Mouse (Mus musculus) midbrain, embryonic 10.5 days (tissue): ENCODE measurements at regions not wholly inside any gene's neighbourhood (a gene's known extent, or its start where the extent isn't known, plus 50 kb on each side); places are given as distances from the start of the nearest gene placed in this dataset.

ENCODE experiments used
- DNase-seq: peaks from one replicate; pipeline ENCODE4 v3.0.0-alpha.2; 2017; ENCODE audit warnings: low spot score
- H3K27ac ChIP-seq: fragments of 300-500 bp; sonication (generic); replicated peaks from 2 replicates; pipeline ENCODE4 v1.5.1; 2016; ENCODE audit warnings: mild to moderate bottlenecking
- H3K27me3 ChIP-seq: fragments of 300-500 bp; sonication (generic); 2 replicates; pipeline ENCODE4 v1.6.1; 2016; ENCODE audit warnings: low read depth, mild to moderate bottlenecking; ENCODE audit not compliant: poor library complexity, severe bottlenecking
- H3K36me3 ChIP-seq: fragments of 300-500 bp; sonication (generic); 2 replicates; pipeline ENCODE4 v1.6.1; 2016; ENCODE audit warnings: mild to moderate bottlenecking, moderate library complexity
- H3K4me1 ChIP-seq: fragments of 300-500 bp; sonication (generic); 2 replicates; pipeline ENCODE4 v1.6.1; 2016
- H3K4me3 ChIP-seq: fragments of 300-500 bp; sonication (generic); 2 replicates; pipeline ENCODE4 v1.5.1; 2016; ENCODE audit warnings: mild to moderate bottlenecking, moderate library complexity
- H3K9me3 ChIP-seq: fragments of 300-500 bp; sonication (generic); replicated peaks from 2 replicates; pipeline ENCODE4 v1.6.1; 2016; ENCODE audit warnings: mild to moderate bottlenecking
- WGBS: fragments of 180-500 bp; shearing (Covaris S2); methylation state at CpG from one replicate; pipeline ENCODE4 v1.1.7; 2016; 5-methylcytosine and 5-hydroxymethylcytosine counted together

- no peaks in the 10 kb centered on the region for H3K36me3 ChIP-seq
- H3K27me3 ChIP-seq = no peaks in the 10 kb centered on the region
- peaks cover 17% of the 10 kb centered on the region; the same call in 1 of the 2 replicates for H3K4me1 ChIP-seq
- no peak for DNase-seq
- no peak overlapping the region for H3K4me3 ChIP-seq
- H3K27ac ChIP-seq = no peak overlapping the region
- WGBS = 89% methylated on average over 7 of the region's 7 CpGs
- no peaks in the 10 kb centered on the region for H3K9me3 ChIP-seq
These were observed 201.6 kb downstream of the Gm5426 start for GRCm38 (mm10) chr10:96337797-96338608.

DNA sequence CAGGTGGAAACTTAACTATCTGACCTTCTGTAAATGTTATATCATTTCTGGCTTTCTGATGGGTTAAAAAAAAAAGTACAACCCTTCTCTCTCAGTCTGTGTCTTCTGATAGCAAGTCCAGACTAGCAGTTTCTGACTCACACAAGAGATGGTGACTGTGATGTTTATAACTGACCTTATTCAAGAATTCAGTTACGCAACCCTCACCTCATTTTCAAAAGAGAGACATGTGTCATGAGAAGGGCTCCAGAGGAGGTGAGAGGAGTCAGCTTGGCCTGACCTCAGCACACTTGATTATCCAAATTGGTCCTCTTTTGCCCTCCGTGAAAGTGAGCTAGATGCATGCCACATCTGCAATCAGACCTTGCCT lies 202.2 kb downstream of the Gm5426 start:
- H3K27ac ChIP-seq = no peak overlapping the region
- H3K9me3 ChIP-seq = no peaks in the 10 kb centered on the region
- H3K4me1 ChIP-seq = peaks cover 16% of the 10 kb centered on the region; the same call in 1 of the 2 replicates
- H3K27me3 ChIP-seq = no peaks in the 10 kb centered on the region
- no peak overlapping the region for H3K4me3 ChIP-seq
- no peaks in the 10 kb centered on the region for H3K36me3 ChIP-seq
- DNase-seq = no peak
- 87% methylated on average over 2 of the region's 2 CpGs for WGBS

- no peak for DNase-seq
- Histone ChIP-seq H3K36me3 (no peaks in the 10 kb centered on the region), H3K27ac (no peak overlapping the region), H3K9me3 (no peaks in the 10 kb centered on the region), H3K27me3 (no peaks in the 10 kb centered on the region), H3K4me1 (peaks cover 5% of the 10 kb centered on the region; the same call in 1 of the 2 replicates), H3K4me3 (no peak overlapping the region)
- 75% methylated on average over 3 of the region's 3 CpGs for WGBS
These were observed 206.1 kb downstream of the Gm5426 start for GRCm38 (mm10) chr10:96342476-96342875.

- 95% methylated on average over 2 of the region's 2 CpGs for WGBS
- DNase-seq = no peak
- Histone ChIP-seq H3K27me3 (no peaks in the 10 kb centered on the region), H3K4me1 (no peaks in the 10 kb centered on the region), H3K27ac (no peak overlapping the region), H3K9me3 (no peaks in the 10 kb centered on the region), H3K4me3 (no peak overlapping the region), H3K36me3 (no peaks in the 10 kb centered on the region)
These were observed 207.3 kb downstream of the Gm5426 start for GRCm38 (mm10) chr10:96343666-96344065.

GRCm38 (mm10) chr10:96350692-96351091 lies 214.3 kb downstream of the Gm5426 start:
- Histone ChIP-seq H3K4me1 (no peaks in the 10 kb centered on the region), H3K27me3 (no peaks in the 10 kb centered on the region), H3K4me3 (no peak overlapping the region), H3K27ac (no peak overlapping the region), H3K9me3 (no peaks in the 10 kb centered on the region), H3K36me3 (no peaks in the 10 kb centered on the region)
- DNase-seq = no peak
- 80% methylated on average over 4 of the region's 4 CpGs for whole genome bisulfite sequencing

DNA sequence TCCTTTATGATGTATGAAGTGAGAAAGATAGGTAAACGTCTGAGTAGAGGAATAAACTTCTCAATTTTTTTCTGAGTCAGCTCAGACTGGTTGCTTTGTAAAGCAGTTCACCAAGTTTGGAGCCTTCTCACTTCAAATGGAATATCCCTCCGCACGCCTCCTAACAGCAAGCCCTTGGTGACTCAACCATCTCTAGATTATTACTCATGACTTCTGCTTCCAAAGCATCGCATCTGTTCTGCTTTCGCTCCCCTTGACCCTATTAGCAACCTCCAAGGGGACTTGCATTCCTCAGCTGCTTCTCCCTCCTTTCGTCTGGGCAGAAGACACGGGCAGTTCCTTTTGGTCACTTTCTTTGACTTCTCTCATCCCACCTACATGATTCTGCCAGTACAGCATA lies 214.9 kb downstream of the Gm5426 start:
- no peaks in the 10 kb centered on the region for H3K36me3 ChIP-seq
- H3K9me3 ChIP-seq = no peaks in the 10 kb centered on the region
- WGBS = 87% methylated on average over 7 of the region's 7 CpGs
- no peaks in the 10 kb centered on the region for H3K27me3 ChIP-seq
- no peak overlapping the region for H3K4me3 ChIP-seq
- no peak overlapping the region for H3K27ac ChIP-seq
- DNase-seq = no peak
- H3K4me1 ChIP-seq = no peaks in the 10 kb centered on the region

GRCm38 (mm10) chr10:96356980-96357624 lies 220.7 kb downstream of the Gm5426 start:
- 83% methylated on average over 1 of the region's 1 CpGs for WGBS
- H3K4me1 ChIP-seq = no peaks in the 10 kb centered on the region

DNA sequence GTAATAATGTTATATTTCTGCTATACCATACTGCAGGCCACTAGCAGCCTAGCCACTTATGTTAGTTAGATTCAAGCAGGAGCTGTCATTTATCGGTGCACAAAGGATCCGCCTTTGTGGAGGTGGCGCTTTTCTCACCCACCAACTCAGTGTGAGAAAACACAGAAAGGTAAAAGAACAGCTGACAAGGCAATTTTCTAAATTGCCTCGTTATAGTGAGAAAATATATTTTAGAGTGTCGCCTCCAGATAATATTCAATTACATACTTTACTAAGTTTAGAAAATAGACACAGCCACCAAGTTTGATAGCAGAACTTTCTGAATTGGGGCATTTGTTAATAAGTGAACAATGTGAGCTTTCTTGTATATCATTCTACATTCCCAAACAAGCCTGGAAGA lies 221.2 kb downstream of the Gm5426 start:
- H3K4me1 ChIP-seq = no peaks in the 10 kb centered on the region
- H3K4me3 ChIP-seq = no peak overlapping the region
- H3K27ac ChIP-seq = no peak overlapping the region
- no peaks in the 10 kb centered on the region for H3K27me3 ChIP-seq
- no peaks in the 10 kb centered on the region for H3K36me3 ChIP-seq
- WGBS = 90% methylated on average over 5 of the region's 5 CpGs
- H3K9me3 ChIP-seq = no peaks in the 10 kb centered on the region
- DNase-seq = no peak

More at GRCm38 (mm10) chr10:96356980-96357624, 220.7 kb downstream of the Gm5426 start:
- Histone ChIP-seq H3K27me3 (no peaks in the 10 kb centered on the region), H3K4me3 (no peak overlapping the region), H3K27ac (no peak overlapping the region), H3K9me3 (no peaks in the 10 kb centered on the region), H3K36me3 (no peaks in the 10 kb centered on the region)
- no peak for DNase-seq

DNA sequence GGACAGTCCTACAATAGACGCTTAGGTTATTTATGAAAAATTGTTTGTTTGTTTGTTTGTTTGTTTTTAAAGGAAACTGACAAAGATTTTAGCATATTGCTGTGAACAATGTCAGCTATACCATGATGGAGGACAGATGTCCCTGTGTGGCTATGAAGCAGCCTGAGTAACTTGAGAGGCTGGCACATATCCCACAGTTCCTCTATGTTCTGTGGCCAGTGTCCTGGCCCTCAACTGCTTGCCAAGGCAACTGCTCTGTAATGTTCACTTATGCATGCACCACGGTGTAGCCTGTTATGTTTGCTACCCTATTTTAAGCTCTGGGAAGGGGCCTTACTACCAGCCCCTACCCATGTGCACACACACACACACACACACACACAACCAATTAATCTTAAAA lies 222.6 kb downstream of the Gm5426 start:
- Histone ChIP-seq H3K27me3 (no peaks in the 10 kb centered on the region), H3K4me3 (no peak overlapping the region), H3K36me3 (no peaks in the 10 kb centered on the region), H3K9me3 (no peaks in the 10 kb centered on the region), H3K27ac (no peak overlapping the region), H3K4me1 (no peaks in the 10 kb centered on the region)
- whole genome bisulfite sequencing = 90% methylated on average over 2 of the region's 2 CpGs
- no peak for DNase-seq

DNA sequence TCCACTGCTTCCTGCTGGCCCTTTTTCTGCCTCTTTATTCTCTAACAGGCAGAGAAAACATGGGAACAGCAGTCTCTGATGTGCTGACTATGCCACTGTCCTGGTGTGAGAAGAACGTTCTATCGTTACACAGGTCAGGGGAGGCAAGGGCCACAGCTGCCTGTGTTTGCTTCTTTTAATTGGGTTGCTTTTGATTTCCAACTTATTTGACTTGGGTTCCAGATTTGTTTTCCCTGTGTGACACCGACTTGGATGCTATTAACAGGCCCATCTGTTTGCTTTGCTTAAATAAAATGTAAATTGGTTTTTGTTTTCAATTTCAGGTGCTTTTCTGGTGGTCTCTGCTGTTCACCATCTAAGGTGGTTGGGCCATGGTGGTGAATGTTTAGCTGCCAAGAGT lies 225.8 kb downstream of the Gm5426 start:
- Histone ChIP-seq H3K27ac (no peak overlapping the region), H3K4me3 (no peak overlapping the region), H3K4me1 (no peaks in the 10 kb centered on the region), H3K36me3 (no peaks in the 10 kb centered on the region), H3K9me3 (no peaks in the 10 kb centered on the region), H3K27me3 (no peaks in the 10 kb centered on the region)
- WGBS = 69% methylated on average over 3 of the region's 3 CpGs
- no peak for DNase-seq

DNA sequence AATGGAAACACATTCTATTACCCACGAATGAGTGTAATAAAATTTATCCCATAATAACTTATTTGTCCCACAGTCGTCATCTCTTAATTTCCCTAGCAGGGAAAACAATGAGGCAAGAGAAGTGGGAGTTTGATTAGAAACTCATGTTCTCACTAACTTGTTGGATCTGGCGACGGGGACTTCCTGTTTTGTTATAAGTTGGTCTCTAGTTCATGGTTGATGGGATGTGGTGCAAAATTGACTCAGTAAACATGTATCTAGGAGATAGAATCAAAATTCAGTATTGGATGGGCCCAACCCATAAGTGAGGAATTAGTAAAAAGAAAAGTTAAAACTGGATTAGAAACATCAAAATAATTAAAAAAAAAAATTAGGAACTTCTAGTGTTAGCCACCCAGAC lies 227.5 kb downstream of the Gm5426 start:
- H3K4me1 ChIP-seq = no peaks in the 10 kb centered on the region
- 88% methylated on average over 4 of the region's 4 CpGs for WGBS
- DNase-seq = no peak
- no peaks in the 10 kb centered on the region for H3K36me3 ChIP-seq
- H3K4me3 ChIP-seq = no peak overlapping the region
- H3K9me3 ChIP-seq = no peaks in the 10 kb centered on the region
- H3K27ac ChIP-seq = no peak overlapping the region
- no peaks in the 10 kb centered on the region for H3K27me3 ChIP-seq

DNA sequence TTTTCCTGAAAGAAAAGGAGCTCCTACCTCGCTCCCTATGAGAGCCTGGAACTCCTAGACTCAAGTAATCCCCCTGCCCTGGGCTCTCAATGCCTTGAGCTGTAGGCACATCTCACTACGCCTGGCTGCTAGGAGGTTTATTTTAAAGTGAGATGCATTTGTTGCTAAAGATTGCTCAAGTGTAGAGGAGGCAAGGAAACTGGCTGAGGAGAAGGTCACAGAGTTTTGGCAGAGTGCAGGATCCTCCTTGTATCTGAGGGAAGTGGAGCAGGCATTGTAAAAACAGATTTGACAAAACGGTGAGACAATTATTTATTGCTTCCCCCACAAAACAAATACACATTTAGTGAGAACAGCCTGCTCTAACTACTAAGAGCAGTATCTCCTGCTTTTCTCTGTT lies 228.7 kb downstream of the Gm5426 start:
- no peaks in the 10 kb centered on the region for H3K4me1 ChIP-seq
- no peaks in the 10 kb centered on the region for H3K27me3 ChIP-seq
- WGBS = 71% methylated on average over 3 of the region's 3 CpGs
- no peaks in the 10 kb centered on the region for H3K9me3 ChIP-seq
- no peak for DNase-seq
- H3K4me3 ChIP-seq = no peak overlapping the region
- no peak overlapping the region for H3K27ac ChIP-seq
- H3K36me3 ChIP-seq = no peaks in the 10 kb centered on the region

DNA sequence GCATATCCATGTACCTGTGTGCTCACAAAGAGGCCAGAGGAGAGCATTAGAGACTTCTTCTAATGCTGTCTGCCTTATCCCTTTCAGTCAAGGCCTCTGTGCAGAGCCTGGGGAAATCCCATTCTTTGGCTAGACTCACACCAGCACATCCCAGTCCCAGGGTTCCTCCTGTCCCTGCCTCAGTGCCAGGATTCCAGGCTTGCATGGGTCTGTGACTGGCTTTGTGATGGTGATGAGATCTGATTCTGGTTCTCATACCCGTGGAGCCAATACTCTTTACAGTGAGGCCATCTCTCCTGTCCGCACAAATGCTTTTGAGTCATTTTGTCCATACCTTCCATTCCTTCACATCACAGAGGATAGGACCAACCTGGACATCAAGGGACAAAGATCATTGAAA lies 230.5 kb downstream of the Gm5426 start:
- Histone ChIP-seq H3K27ac (no peak overlapping the region), H3K9me3 (no peaks in the 10 kb centered on the region), H3K4me3 (no peak overlapping the region), H3K27me3 (no peaks in the 10 kb centered on the region), H3K36me3 (no peaks in the 10 kb centered on the region), H3K4me1 (peaks cover 12% of the 10 kb centered on the region)
- DNase-seq = no peak
- 84% methylated on average over 2 of the region's 2 CpGs for WGBS
